Mouse (Mus musculus) myocyte (in vitro differentiated cells): ENCODE measurements at regions not wholly inside any gene's neighbourhood (a gene's known extent, or its start where the extent isn't known, plus 50 kb on each side); places are given as distances from the start of the nearest gene placed in this dataset.

ENCODE experiments used
- CEBPB ChIP-seq: IDR thresholded peaks from 2 replicates; pipeline ENCODE4 v1.6.1; 2011; ENCODE audit warnings: mild to moderate bottlenecking, moderate library complexity; ENCODE audit not compliant: poor library complexity, insufficient read depth, severe bottlenecking
- E2F4 ChIP-seq: IDR thresholded peaks from one replicate; pipeline ENCODE4 v1.6.1; 2011; ENCODE audit warnings: mild to moderate bottlenecking, control low read depth, moderate library complexity; ENCODE audit not compliant: insufficient read depth
- MAX ChIP-seq: IDR thresholded peaks from one replicate; pipeline ENCODE4 v1.6.1; 2011; ENCODE audit warnings: low read depth, mild to moderate bottlenecking, control low read depth
- MYOD1 ChIP-seq, 3 experiments: IDR thresholded peaks; one replicate each; pipeline ENCODE4 v1.6.1; 2011; ENCODE audit warnings: control low read depth in 2 of 3, low read depth in 2 of 3, mild to moderate bottlenecking in 2 of 3, moderate library complexity in 1 of 3; ENCODE audit not compliant: insufficient read length in 2 of 3, control insufficient read depth in 1 of 3
- MYOG ChIP-seq, 3 experiments: IDR thresholded peaks; one replicate each; pipeline ENCODE4 v1.6.1; 2011; ENCODE audit warnings: control low read depth in 2 of 3, low read depth in 2 of 3, mild to moderate bottlenecking in 2 of 3; ENCODE audit not compliant: insufficient read length in 2 of 3, control insufficient read depth in 1 of 3, insufficient read depth in 1 of 3
- POLR2A ChIP-seq: IDR thresholded peaks from one replicate; pipeline ENCODE4 v1.6.1; 2011; ENCODE audit warnings: low read depth, mild to moderate bottlenecking, control low read depth, moderate library complexity; ENCODE audit not compliant: insufficient read length
- POLR2AphosphoS2 ChIP-seq: IDR thresholded peaks from one replicate; pipeline ENCODE4 v1.6.1; 2011; ENCODE audit warnings: low read depth, control low read depth; ENCODE audit not compliant: insufficient read length
- REST ChIP-seq: IDR thresholded peaks from one replicate; pipeline ENCODE4 v1.6.1; 2011; ENCODE audit warnings: mild to moderate bottlenecking, control low read depth, moderate library complexity; ENCODE audit not compliant: insufficient read depth, insufficient read length
- SRF ChIP-seq: IDR thresholded peaks from one replicate; pipeline ENCODE4 v1.6.1; 2011; ENCODE audit warnings: low read depth; ENCODE audit not compliant: control insufficient read depth, insufficient read length
- TCF12 ChIP-seq: IDR thresholded peaks from one replicate; pipeline ENCODE4 v1.6.1; 2011; ENCODE audit warnings: mild to moderate bottlenecking, control low read depth; ENCODE audit not compliant: poor library complexity, insufficient read depth, severe bottlenecking
- TCF3 ChIP-seq: IDR thresholded peaks from one replicate; pipeline ENCODE4 v1.6.1; 2011; ENCODE audit warnings: low read depth, control low read depth; ENCODE audit not compliant: insufficient read length
- USF1 ChIP-seq: IDR thresholded peaks from one replicate; pipeline ENCODE4 v1.6.1; 2011; ENCODE audit warnings: low read depth, mild to moderate bottlenecking, control low read depth, moderate library complexity

- TF ChIP-seq E2F4 = no peak
- no peak for TF ChIP-seq SRF
- TF ChIP-seq POLR2A = no peak
- TF ChIP-seq MAX = no peak
- no peak for TF ChIP-seq POLR2AphosphoS2
- TF ChIP-seq TCF12 = no peak
- TF ChIP-seq MYOD1 (IDR thresholded peaks at IDR 0.05; ENCODE audit: control insufficient read depth in 1 of 3, insufficient read length in 2 of 3, low read depth in 2 of 3) = no peak
- no peak for TF ChIP-seq USF1
- no peak for TF ChIP-seq TCF3
- TF ChIP-seq MYOG (IDR thresholded peaks at IDR 0.05; ENCODE audit: control insufficient read depth in 1 of 3, insufficient read depth in 1 of 3, insufficient read length in 2 of 3, low read depth in 2 of 3) = no peak
- peak; percentile 33; the same call in 1 of the 2 replicates for TF ChIP-seq CEBPB
- no peak for TF ChIP-seq REST
These were observed 290.1 kb upstream of the Col3a1 start for GRCm38 (mm10) chr1:45021234-45021633.
